Comparison of ENCODE assay signal across 8 mouse cellular contexts in genomic region chr14:11551892-11552291, GRCm38 (mm10). TPM values are rescaled to one million over a fixed set of nuclear protein-coding genes. Genes with fewer than 3 reads are reported as not detected.
DNase-seq lines count a peak whose midpoint lies in the region; ATAC-seq lines count a peak whose summit lies in the region.

No protein-coding gene starts in this region.

- H3K27me3 ChIP-seq in kidney, embryonic 15.5 days = no peaks in the 10 kb centered on the region
- no peaks in the 10 kb centered on the region for H3K27me3 ChIP-seq in forebrain, embryonic 14.5 days (replicated peaks; ENCODE audit: control insufficient read depth, insufficient read depth, low read length)
- H3K27me3 ChIP-seq in liver, embryonic 12.5 days (replicated peaks) = peaks cover 62% of the 10 kb centered on the region
- H3K27me3 ChIP-seq in neural tube, embryonic 14.5 days (ENCODE audit: control insufficient read depth, insufficient read depth, low read length) = no peaks in the 10 kb centered on the region

- no peak for DNase-seq in kidney, postnatal 14 days
- no peak for DNase-seq in forebrain, embryonic 14.5 days (ENCODE audit: low spot score)
- DNase-seq in c-Kit-positive CD71-positive TER-119-positive erythroid progenitor cells, embryonic 14.5 days (ENCODE audit: low spot score) = no peak
- no peak for DNase-seq in left cerebral cortex, adult 8-10 months (ENCODE audit: low spot score in 2 of 2)
- no peak for DNase-seq in kidney, postnatal 10 days

- H3K36me3 ChIP-seq in kidney, embryonic 15.5 days = no peaks in the 10 kb centered on the region
- no peaks in the 10 kb centered on the region for H3K36me3 ChIP-seq in forebrain, embryonic 14.5 days (ENCODE audit: control insufficient read depth, insufficient read depth, low read length)
- no peaks in the 10 kb centered on the region for H3K36me3 ChIP-seq in liver, embryonic 12.5 days
- no peaks in the 10 kb centered on the region for H3K36me3 ChIP-seq in neural tube, embryonic 14.5 days (ENCODE audit: control insufficient read depth, insufficient read depth, low read length)

- 7% methylated on average over 11 of the region's 11 CpGs for WGBS in kidney, embryonic 15.5 days
- 30% methylated on average over 11 of the region's 11 CpGs for WGBS in forebrain, embryonic 14.5 days
- 16% methylated on average over 11 of the region's 11 CpGs for WGBS in liver, embryonic 12.5 days (ENCODE audit: insufficient replicate concordance)
- WGBS in neural tube, embryonic 14.5 days = 33% methylated on average over 11 of the region's 11 CpGs

- peak overlapping the region; percentile 99 for H3K27ac ChIP-seq in kidney, embryonic 15.5 days
- H3K27ac ChIP-seq in forebrain, embryonic 14.5 days (ENCODE audit: low read depth, low read length) = no peak overlapping the region
- no peak overlapping the region for H3K27ac ChIP-seq in liver, embryonic 12.5 days
- H3K27ac ChIP-seq in neural tube, embryonic 14.5 days (ENCODE audit: low read depth, low read length) = no peak overlapping the region

- H3K9ac ChIP-seq in kidney, embryonic 15.5 days = peak overlapping the region; percentile 91; the same call in 1 of the 2 replicates
- H3K9ac ChIP-seq in forebrain, embryonic 14.5 days (ENCODE audit: low read length) = no peak overlapping the region
- no peak overlapping the region for H3K9ac ChIP-seq in liver, embryonic 12.5 days
- no peak overlapping the region; the same call in 1 of the 2 replicates for H3K9ac ChIP-seq in neural tube, embryonic 14.5 days (replicated peaks; ENCODE audit: low read depth, low read length)

- H3K4me2 ChIP-seq in kidney, embryonic 15.5 days = peak overlapping the region; percentile 81
- H3K4me2 ChIP-seq in forebrain, embryonic 14.5 days (ENCODE audit: low read length) = peak overlapping the region; percentile 96
- H3K4me2 ChIP-seq in liver, embryonic 12.5 days = peak overlapping the region; percentile 64
- H3K4me2 ChIP-seq in neural tube, embryonic 14.5 days (ENCODE audit: low read depth, low read length) = peak overlapping the region; percentile 81

- no peak for ATAC-seq in kidney, embryonic 15.5 days (replicated peaks; ENCODE audit: low FRiP score)
- ATAC-seq in forebrain, embryonic 14.5 days = no peak
- no peak for ATAC-seq in liver, embryonic 12.5 days
- ATAC-seq in neural tube, embryonic 14.5 days (ENCODE audit: low read depth) = no peak

- H3K4me3 ChIP-seq in kidney, embryonic 15.5 days (replicated peaks) = peak overlapping the region; percentile 73
- H3K4me3 ChIP-seq in forebrain, embryonic 14.5 days (ENCODE audit: low read depth, low read length) = peak overlapping the region; percentile 79
- peak overlapping the region; percentile 53; the same call in 1 of the 2 replicates for H3K4me3 ChIP-seq in liver, embryonic 12.5 days
- H3K4me3 ChIP-seq in neural tube, embryonic 14.5 days (ENCODE audit: low read depth, low read length) = peak overlapping the region; percentile 67

- H3K4me1 ChIP-seq in kidney, embryonic 15.5 days = peaks cover 26% of the 10 kb centered on the region
- peaks cover 9% of the 10 kb centered on the region; the same call in 1 of the 2 replicates for H3K4me1 ChIP-seq in forebrain, embryonic 14.5 days (ENCODE audit: control insufficient read depth, insufficient read depth, low read length)
- 0 out of 2 replicates have a peak, but pooled peaks cover 5% of the 10 kb centered on the region for H3K4me1 ChIP-seq in liver, embryonic 12.5 days
- peaks cover 14% of the 10 kb centered on the region for H3K4me1 ChIP-seq in neural tube, embryonic 14.5 days (ENCODE audit: control insufficient read depth, insufficient read depth, low read length)

- H3K9me3 ChIP-seq in kidney, embryonic 15.5 days (replicated peaks) = no peaks in the 10 kb centered on the region
- no peaks in the 10 kb centered on the region for H3K9me3 ChIP-seq in forebrain, embryonic 14.5 days (replicated peaks; ENCODE audit: control insufficient read depth, low read length)
- H3K9me3 ChIP-seq in liver, embryonic 12.5 days (replicated peaks) = no peaks in the 10 kb centered on the region
- no peaks in the 10 kb centered on the region for H3K9me3 ChIP-seq in neural tube, embryonic 14.5 days (ENCODE audit: control insufficient read depth, low read length)

RNA-seq across cellular contexts. Expression of gene Ptprg, which starts 1.4 kb away (rescaled TPM):
- 39.9 and 40.4 TPM in 2 replicates for polyA plus RNA-seq in kidney, embryonic 15.5 days (2015; fragmentation: Nextera tagmentation; extraction: Ambion mirVana)
- polyA plus RNA-seq in forebrain, embryonic 14.5 days (2014; fragmentation: Nextera tagmentation; extraction: Ambion mirVana) = 27.1 and 33.0 TPM in 2 replicates
- polyA plus RNA-seq in liver, embryonic 12.5 days (2016; fragmentation: Nextera tagmentation; extraction: Ambion mirVana) = 3.9 and 4.8 TPM in 2 replicates
- 42.3 and 48.0 TPM in 2 replicates for polyA plus RNA-seq in neural tube, embryonic 14.5 days (2014; fragmentation: Nextera tagmentation; extraction: Ambion mirVana)
- total RNA-seq in left cerebral cortex, adult 8-10 months (2022) = 10 to 100 TPM; 67.3 to 90.1 (median 75.5) TPM
